Mouse (Mus musculus): ENCODE results near the gene Rnf222.

DNA sequence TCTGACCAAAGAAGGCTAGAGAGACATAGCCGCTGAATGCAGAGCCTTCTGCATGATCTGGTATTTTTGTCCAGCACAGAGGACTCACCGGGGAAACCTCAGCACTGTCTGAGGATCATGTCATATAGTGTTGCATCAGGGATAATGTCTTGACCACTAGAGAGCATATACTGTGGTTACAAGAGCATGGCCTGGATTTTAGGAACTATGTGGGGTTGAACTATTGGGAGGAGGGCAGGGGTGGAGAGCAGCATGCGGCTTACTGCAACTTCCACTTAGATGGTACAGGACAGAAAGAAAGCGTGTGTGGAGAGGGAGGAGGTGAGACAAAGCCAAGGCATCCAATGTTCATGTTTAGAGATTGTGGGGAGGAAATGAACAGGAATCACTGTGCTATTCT is 26.2 kb downstream of the Rnf222 start:
- TF ChIP-seq CTCF (IDR thresholded peaks at IDR 0.05; ENCODE audit: low read depth) (no peak), EP300 (optimal IDR thresholded peaks at IDR 0.05) (no peak)
